Mouse (Mus musculus) limb, embryonic 13.5 days (tissue): ENCODE results near the gene Gm10234. TPM values are rescaled to one million over a fixed set of nuclear protein-coding genes. Genes with fewer than 3 reads are reported as not detected.

Experiments
- polyA plus RNA-seq: library from polyadenylated mRNA; unstranded; fragments of >200 nt; fragmentation: Nextera tagmentation; extraction: Ambion mirVana; gene quantifications from 2 replicates; pipeline ENCODE4 v1.2.1, GENCODE M21; 2015

The Gm10234 gene
- polyA plus RNA-seq, 1 experiment from 2014 or later = not detected

Other genes with a start within 250 kb of the Gm10234 start
- 2.6 and 3.5 TPM in 2 replicates for gene Kbtbd8, start 204.9 kb upstream of the Gm10234 start, polyA plus RNA-seq